Mouse (Mus musculus) hematopoietic multipotent progenitor cell, adult 10-12 weeks (in vitro differentiated cells): Measurements from ENCODE around the gene March8. TPM values are rescaled to one million over a fixed set of nuclear protein-coding genes. Genes with fewer than 3 reads are reported as not detected.

Experiments used
- polyA plus RNA-seq: library from polyadenylated mRNA; stranded (reverse); fragments of >175 nt; gene quantifications from 2 replicates; pipeline ENCODE4 v1.2.3, GENCODE M21; 2012; ENCODE audit warnings: low replicate concordance

The March8 gene
- polyA plus RNA-seq: 4.2 and 8.9 TPM in 2 replicates

DNA sequence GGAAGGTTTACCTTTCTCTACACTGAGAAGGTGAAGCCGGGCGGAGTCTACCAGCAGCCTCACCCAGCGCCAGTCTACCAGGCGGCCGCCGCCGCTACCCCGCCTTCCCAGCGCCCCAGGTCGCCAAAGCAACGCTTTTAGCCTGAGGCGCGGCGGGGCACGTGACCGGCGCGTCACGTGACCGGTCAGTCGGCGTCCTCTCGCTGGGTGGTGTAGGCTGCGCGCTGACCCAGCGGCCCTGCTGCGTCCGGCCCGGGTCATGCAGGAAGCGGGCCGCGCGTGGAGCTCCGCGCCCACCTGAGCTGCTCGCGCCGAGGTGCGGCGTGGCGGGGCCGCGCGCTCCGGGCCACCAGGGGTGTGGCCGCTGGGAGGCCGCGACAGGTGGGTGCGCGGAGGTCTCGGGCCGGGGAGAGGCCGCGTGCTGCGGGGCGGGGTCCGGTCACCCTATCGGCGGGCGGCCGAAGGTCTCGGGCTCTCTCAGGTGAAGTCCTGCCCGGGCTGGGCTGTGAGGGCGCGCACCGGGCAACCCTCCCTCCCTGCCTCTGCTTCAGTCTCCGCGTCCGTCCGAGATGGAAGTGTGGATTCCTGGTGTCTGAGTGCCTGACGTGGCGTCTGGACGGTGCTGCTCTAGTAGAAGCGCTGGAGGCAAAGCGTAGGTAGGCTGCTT is at the start of gene March8:
Gene March8, plus strand, starts transcription at position 190 of the 667 bp plus-strand sequence.

Other genes starting within 250 kb of the March8 start
- gene Tmcc1, start 144.5 kb upstream of the March8 start, polyA plus RNA-seq: 4.3 and 4.4 TPM in 2 replicates
- 22.4 and 37.6 TPM in 2 replicates for gene Washc2, start 130.0 kb upstream of the March8 start, polyA plus RNA-seq
- 0.22 and 0.38 TPM in 2 replicates for gene Zfand4, start 73.8 kb upstream of the March8 start, polyA plus RNA-seq
- gene Alox5, start 123.2 kb downstream of the March8 start, polyA plus RNA-seq: 3.0 and 9.7 TPM in 2 replicates
- gene Olfr211, start 151.1 kb downstream of the March8 start, polyA plus RNA-seq: not detected in 2 replicates
- not detected in 2 replicates for gene Olfr212, start 168.5 kb downstream of the March8 start, polyA plus RNA-seq
- not detected in 2 replicates for gene Olfr213, start 200.4 kb downstream of the March8 start, polyA plus RNA-seq
- gene Gm5580, start 213.1 kb downstream of the March8 start, polyA plus RNA-seq: 0.11 TPM in 1 of 2 replicates, not detected in the other
- gene Olfr214, start 216.2 kb downstream of the March8 start, polyA plus RNA-seq: not detected in 2 replicates
- not detected in 2 replicates for gene Olfr215, start 246.2 kb downstream of the March8 start, polyA plus RNA-seq